Mouse (Mus musculus) lung, postnatal 0 days (tissue): ENCODE measurements at regions not wholly inside any gene's neighbourhood (a gene's known extent, or its start where the extent isn't known, plus 50 kb on each side); places are given as distances from the start of the nearest gene placed in this dataset.

Experiments used
- ATAC-seq: fragments of 200-750 bp; cut with Nextera tagmentation; 2 replicates; pipeline ENCODE4 v1.8.0; 2017; ENCODE audit warnings: moderate library complexity
- DNase-seq: peaks from one replicate; pipeline ENCODE4 v3.0.0-alpha.2; 2016; ENCODE audit warnings: low spot score
- H3K27ac ChIP-seq: fragments of 300-500 bp; sonication (generic); 2 replicates; pipeline ENCODE4 v1.5.1; 2014; ENCODE audit warnings: antibody characterized with exemption, mild to moderate bottlenecking, low read length, mixed read lengths
- H3K27me3 ChIP-seq: fragments of 300-500 bp; sonication (generic); replicated peaks from 2 replicates; pipeline ENCODE4 v1.6.1; 2014; ENCODE audit warnings: low read length, mixed read lengths; ENCODE audit not compliant: insufficient read depth
- H3K36me3 ChIP-seq: fragments of 300-500 bp; sonication (generic); 2 replicates; pipeline ENCODE4 v1.6.1; 2014; ENCODE audit warnings: low read length, mixed read lengths; ENCODE audit not compliant: insufficient read depth
- H3K4me1 ChIP-seq: fragments of 300-500 bp; sonication (generic); 2 replicates; pipeline ENCODE4 v1.6.1; 2014; ENCODE audit warnings: antibody characterized with exemption, low read depth, low read length, mixed read lengths; ENCODE audit not compliant: insufficient read depth
- H3K4me2 ChIP-seq: fragments of 300-500 bp; sonication (generic); replicated peaks from 2 replicates; pipeline ENCODE4 v1.6.1; 2014; ENCODE audit warnings: low read depth, mild to moderate bottlenecking, low read length, moderate library complexity, mixed read lengths
- H3K4me3 ChIP-seq: fragments of 300-500 bp; sonication (generic); 2 replicates; pipeline ENCODE4 v1.5.1; 2014; ENCODE audit warnings: low read depth, low read length
- H3K9ac ChIP-seq: fragments of 300-500 bp; sonication (generic); replicated peaks from 2 replicates; pipeline ENCODE4 v1.6.1; 2014; ENCODE audit warnings: low read depth, mild to moderate bottlenecking
- H3K9me3 ChIP-seq: fragments of 300-500 bp; sonication (generic); 2 replicates; pipeline ENCODE4 v1.6.1; 2016; ENCODE audit warnings: low read length, mixed read lengths
- CTCF ChIP-seq: IDR thresholded peaks from 2 replicates; pipeline ENCODE4 v1.5.1; 2016; ENCODE audit warnings: antibody characterized with exemption, mild to moderate bottlenecking
- EP300 ChIP-seq: IDR thresholded peaks from 2 replicates; pipeline ENCODE4 v1.6.1; 2016; ENCODE audit warnings: antibody characterized with exemption, mild to moderate bottlenecking, control low read depth
- WGBS: fragments of 180-500 bp; shearing (Covaris S2); extraction: QIAGEN DNeasy Blood & Tissue Kit; methylation state at CpG from one replicate; pipeline ENCODE4 v1.1.7; 2014; 5-methylcytosine and 5-hydroxymethylcytosine counted together

GRCm38 (mm10) chr2:55817273-55817672 lies 381.5 kb downstream of the Kcnj3 start:
- Histone ChIP-seq H3K9me3 (no peaks in the 10 kb centered on the region), H3K4me2 (no peak overlapping the region), H3K36me3 (no peaks in the 10 kb centered on the region), H3K27me3 (no peaks in the 10 kb centered on the region), H3K9ac (no peak overlapping the region), H3K4me3 (no peak overlapping the region), H3K4me1 (no peaks in the 10 kb centered on the region), H3K27ac (no peak overlapping the region)
- WGBS = 73% methylated on average over 1 of the region's 1 CpGs
- TF ChIP-seq EP300 = no peak
- TF ChIP-seq CTCF = no peak
- DNase-seq (no peak), ATAC-seq (no peak)

GRCm38 (mm10) chr2:55818220-55818619 lies 382.4 kb downstream of the Kcnj3 start:
- H3K36me3 ChIP-seq = no peaks in the 10 kb centered on the region
- no peak overlapping the region for H3K9ac ChIP-seq
- WGBS = 40% methylated on average over 7 of the region's 7 CpGs
- peak overlapping the region; percentile 23; the same call in 1 of the 2 replicates for H3K4me2 ChIP-seq
- no peaks in the 10 kb centered on the region for H3K27me3 ChIP-seq
- DNase-seq = peak; percentile 12
- no peaks in the 10 kb centered on the region for H3K4me1 ChIP-seq
- no peak for TF ChIP-seq CTCF
- TF ChIP-seq EP300 = no peak
- H3K27ac ChIP-seq = no peak overlapping the region
- no peak overlapping the region for H3K4me3 ChIP-seq
- no peaks in the 10 kb centered on the region for H3K9me3 ChIP-seq
- ATAC-seq = no peak

GRCm38 (mm10) chr2:55822726-55823125 lies 387.0 kb downstream of the Kcnj3 start:
- Histone ChIP-seq H3K27me3 (no peaks in the 10 kb centered on the region), H3K4me3 (no peak overlapping the region), H3K27ac (no peak overlapping the region), H3K9ac (no peak overlapping the region), H3K9me3 (no peaks in the 10 kb centered on the region), H3K4me1 (no peaks in the 10 kb centered on the region), H3K4me2 (no peak overlapping the region), H3K36me3 (no peaks in the 10 kb centered on the region)
- no peak for DNase-seq
- TF ChIP-seq CTCF (no peak), EP300 (no peak)
- ATAC-seq = no peak

GRCm38 (mm10) chr2:55841521-55841920 lies 405.8 kb downstream of the Kcnj3 start:
- no peak for ATAC-seq
- no peaks in the 10 kb centered on the region for H3K9me3 ChIP-seq
- no peak overlapping the region for H3K4me2 ChIP-seq
- H3K27me3 ChIP-seq = no peaks in the 10 kb centered on the region
- H3K36me3 ChIP-seq = no peaks in the 10 kb centered on the region
- H3K4me3 ChIP-seq = no peak overlapping the region
- H3K27ac ChIP-seq = no peak overlapping the region
- H3K4me1 ChIP-seq = no peaks in the 10 kb centered on the region
- WGBS = 63% methylated on average over 1 of the region's 1 CpGs
- TF ChIP-seq CTCF = peak; percentile 17; the same call in 1 of the 2 replicates
- no peak for TF ChIP-seq EP300
- H3K9ac ChIP-seq = no peak overlapping the region
- DNase-seq = no peak

- Histone ChIP-seq H3K4me2 (no peak overlapping the region), H3K4me3 (no peak overlapping the region), H3K9ac (no peak overlapping the region), H3K36me3 (no peaks in the 10 kb centered on the region), H3K4me1 (no peaks in the 10 kb centered on the region), H3K27ac (no peak overlapping the region), H3K27me3 (no peaks in the 10 kb centered on the region), H3K9me3 (no peaks in the 10 kb centered on the region)
- DNase-seq (no peak), ATAC-seq (no peak)
- 40% methylated on average over 3 of the region's 3 CpGs for WGBS
- no peak for TF ChIP-seq CTCF
- no peak for TF ChIP-seq EP300
These were observed 411.1 kb downstream of the Kcnj3 start for GRCm38 (mm10) chr2:55846832-55847382.

- H3K4me1 ChIP-seq = no peaks in the 10 kb centered on the region
- no peak for ATAC-seq
- no peaks in the 10 kb centered on the region for H3K9me3 ChIP-seq
- TF ChIP-seq CTCF (no peak), EP300 (no peak)
- no peak overlapping the region for H3K9ac ChIP-seq
- 63% methylated on average over 1 of the region's 1 CpGs for WGBS
- DNase-seq = no peak
- H3K4me3 ChIP-seq = no peak overlapping the region
- H3K27me3 ChIP-seq = no peaks in the 10 kb centered on the region
- H3K36me3 ChIP-seq = no peaks in the 10 kb centered on the region
- no peak overlapping the region for H3K27ac ChIP-seq
- H3K4me2 ChIP-seq = no peak overlapping the region
These were observed 426.7 kb downstream of the Kcnj3 start for GRCm38 (mm10) chr2:55862479-55862878.

- Histone ChIP-seq H3K9me3 (no peaks in the 10 kb centered on the region), H3K27ac (no peak overlapping the region), H3K27me3 (no peaks in the 10 kb centered on the region), H3K4me3 (no peak overlapping the region), H3K9ac (no peak overlapping the region), H3K36me3 (no peaks in the 10 kb centered on the region), H3K4me1 (no peaks in the 10 kb centered on the region), H3K4me2 (no peak overlapping the region)
- TF ChIP-seq EP300 = no peak
- no peak for TF ChIP-seq CTCF
- no peak for ATAC-seq
- WGBS = 75% methylated on average over 2 of the region's 2 CpGs
- DNase-seq = no peak
These were observed 454.2 kb downstream of the Kcnj3 start for GRCm38 (mm10) chr2:55889976-55890375.
